Mouse (Mus musculus): ENCODE data around the gene Chst2. TPM values are rescaled to one million over a fixed set of nuclear protein-coding genes. Genes with fewer than 3 reads are reported as not detected.
A peak's percentile ranks its signal among the peaks of the same experiment; 100 is the strongest.

Gene Chst2
- 2.4 and 2.5 TPM in 2 replicates for polyA plus RNA-seq (2016; fragmentation: Nextera tagmentation; extraction: Ambion mirVana)

- Histone ChIP-seq H3K9me3 (replicated peaks) (no peaks in the 10 kb centered on the region), H3K4me2 (peak within 1 kb of the TSS; percentile 95), H3K4me3 (peak within 1 kb of the TSS; percentile 81), H3K27me3 (replicated peaks) (peaks cover 11% of the 10 kb centered on the region), H3K27ac (ENCODE audit: poor library complexity, severe bottlenecking) (peak within 1 kb of the TSS; percentile 49; the same call in 1 of the 2 replicates), H3K9ac (peak within 1 kb of the TSS; percentile 79), H3K4me1 (replicated peaks) (peaks cover 14% of the 10 kb centered on the region), H3K36me3 (no peaks in the 10 kb centered on the region)
- WGBS = under 1% methylated on average over 101 of the region's 102 CpGs
- ATAC-seq (ENCODE audit: insufficient number of reproducible peaks, low FRiP score) = peak; percentile 89
These were observed at the start of gene Chst2 for GRCm38 (mm10) chr9:95406571-95407561. TSS of gene Chst2 (minus strand) at chr9:95406722.

DNA sequence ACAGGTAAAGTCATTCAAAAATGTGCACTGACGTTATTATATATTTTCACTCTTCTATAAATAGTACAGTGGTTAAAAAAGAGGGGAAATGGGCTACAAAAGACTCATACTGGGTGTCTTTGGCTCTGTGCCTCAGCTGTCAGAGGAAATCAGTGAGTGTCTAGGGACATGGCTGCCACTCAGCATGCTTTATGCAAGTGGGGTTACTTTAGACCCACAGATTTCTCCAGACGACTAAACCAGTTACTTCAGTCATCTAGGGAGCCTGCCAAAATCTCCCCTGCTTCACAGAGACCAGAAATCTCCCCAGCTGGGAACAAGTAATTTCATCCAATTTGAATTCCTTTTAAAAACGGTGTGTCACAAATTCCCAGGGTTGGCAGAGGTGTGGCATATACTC, 45.4 kb upstream of the Chst2 start:
- no peak for ATAC-seq (ENCODE audit: insufficient number of reproducible peaks, low FRiP score)
- Histone ChIP-seq H3K27ac (ENCODE audit: poor library complexity, severe bottlenecking) (no peak overlapping the region), H3K4me2 (no peak overlapping the region), H3K27me3 (replicated peaks) (no peaks in the 10 kb centered on the region), H3K9ac (no peak overlapping the region), H3K4me1 (replicated peaks) (peaks cover 13% of the 10 kb centered on the region), H3K4me3 (no peak overlapping the region), H3K9me3 (replicated peaks) (no peaks in the 10 kb centered on the region), H3K36me3 (peaks cover 13% of the 10 kb centered on the region)
- 67% methylated on average over 3 of the region's 3 CpGs for WGBS

- H3K4me1 ChIP-seq (replicated peaks) = peaks cover 17% of the 10 kb centered on the region
- H3K9ac ChIP-seq = no peak overlapping the region
- H3K4me2 ChIP-seq = no peak overlapping the region
- H3K36me3 ChIP-seq = no peaks in the 10 kb centered on the region
- H3K9me3 ChIP-seq (replicated peaks) = no peaks in the 10 kb centered on the region; the same call in 1 of the 2 replicates
- no peak overlapping the region for H3K4me3 ChIP-seq
- 62% methylated on average over 8 of the region's 8 CpGs for WGBS
- no peaks in the 10 kb centered on the region for H3K27me3 ChIP-seq (replicated peaks)
- ATAC-seq (ENCODE audit: insufficient number of reproducible peaks, low FRiP score) = no peak
- H3K27ac ChIP-seq (ENCODE audit: poor library complexity, severe bottlenecking) = no peak overlapping the region; the same call in 1 of the 2 replicates
These were observed 44.1 kb upstream of the Chst2 start for GRCm38 (mm10) chr9:95450586-95450985.

GRCm38 (mm10) chr9:95442321-95442731, 35.8 kb upstream of the Chst2 start:
- Histone ChIP-seq H3K9ac (peak overlapping the region; percentile 44), H3K27ac (ENCODE audit: poor library complexity, severe bottlenecking) (no peak overlapping the region), H3K27me3 (replicated peaks) (no peaks in the 10 kb centered on the region), H3K36me3 (no peaks in the 10 kb centered on the region), H3K9me3 (replicated peaks) (no peaks in the 10 kb centered on the region; the same call in 1 of the 2 replicates), H3K4me2 (peak overlapping the region; percentile 67), H3K4me1 (replicated peaks) (peaks cover 18% of the 10 kb centered on the region; the same call in 1 of the 2 replicates), H3K4me3 (peak overlapping the region; percentile 31)
- ATAC-seq (ENCODE audit: insufficient number of reproducible peaks, low FRiP score) = no peak
- WGBS = 7% methylated on average over 13 of the region's 13 CpGs

DNA sequence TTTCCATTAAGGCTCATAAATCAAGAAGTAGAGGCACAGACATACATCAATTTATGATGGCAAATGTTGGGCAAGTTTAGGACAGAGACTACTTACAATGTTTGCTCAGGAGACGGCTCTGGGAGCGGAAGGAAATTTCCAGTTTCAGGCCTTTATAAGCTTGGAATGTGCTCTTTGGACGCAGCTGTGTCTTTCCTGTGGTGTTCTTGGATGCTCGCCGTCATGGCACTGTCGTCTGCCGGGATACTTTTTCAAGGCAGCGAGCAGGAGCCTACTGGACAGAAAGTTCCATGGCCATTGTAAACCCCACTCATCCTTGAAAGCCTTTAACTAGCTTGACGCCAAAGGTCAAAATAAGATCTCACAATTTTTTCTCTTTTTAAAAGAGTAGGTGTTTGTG, 31.4 kb upstream of the Chst2 start:
- H3K27ac ChIP-seq (ENCODE audit: poor library complexity, severe bottlenecking) = no peak overlapping the region
- WGBS = 88% methylated on average over 9 of the region's 9 CpGs
- H3K9me3 ChIP-seq (replicated peaks) = no peaks in the 10 kb centered on the region
- H3K4me3 ChIP-seq = no peak overlapping the region
- ATAC-seq (ENCODE audit: insufficient number of reproducible peaks, low FRiP score) = no peak
- H3K4me2 ChIP-seq = no peak overlapping the region
- H3K36me3 ChIP-seq = no peaks in the 10 kb centered on the region
- H3K27me3 ChIP-seq (replicated peaks) = no peaks in the 10 kb centered on the region
- H3K4me1 ChIP-seq (replicated peaks) = peaks cover 17% of the 10 kb centered on the region; the same call in 1 of the 2 replicates
- no peak overlapping the region for H3K9ac ChIP-seq

- Histone ChIP-seq H3K27me3 (replicated peaks) (no peaks in the 10 kb centered on the region), H3K9ac (no peak overlapping the region), H3K4me3 (no peak overlapping the region), H3K9me3 (replicated peaks) (no peaks in the 10 kb centered on the region), H3K4me1 (replicated peaks) (peaks cover 5% of the 10 kb centered on the region; the same call in 1 of the 2 replicates), H3K27ac (ENCODE audit: poor library complexity, severe bottlenecking) (no peak overlapping the region), H3K4me2 (no peak overlapping the region), H3K36me3 (no peaks in the 10 kb centered on the region)
- no peak for ATAC-seq (ENCODE audit: insufficient number of reproducible peaks, low FRiP score)
- WGBS = 67% methylated on average over 4 of the region's 4 CpGs
These were observed 29.7 kb upstream of the Chst2 start for GRCm38 (mm10) chr9:95436294-95436613.

GRCm38 (mm10) chr9:95435506-95436293, 29.2 kb upstream of the Chst2 start:
- no peaks in the 10 kb centered on the region for H3K9me3 ChIP-seq (replicated peaks)
- H3K9ac ChIP-seq = no peak overlapping the region
- H3K4me2 ChIP-seq = no peak overlapping the region
- ATAC-seq (ENCODE audit: insufficient number of reproducible peaks, low FRiP score) = no peak
- H3K27ac ChIP-seq (ENCODE audit: poor library complexity, severe bottlenecking) = no peak overlapping the region
- H3K4me3 ChIP-seq = no peak overlapping the region
- no peaks in the 10 kb centered on the region for H3K27me3 ChIP-seq (replicated peaks)
- 70% methylated on average over 20 of the region's 20 CpGs for WGBS
- peaks cover 5% of the 10 kb centered on the region; the same call in 1 of the 2 replicates for H3K4me1 ChIP-seq (replicated peaks)
- no peaks in the 10 kb centered on the region for H3K36me3 ChIP-seq

DNA sequence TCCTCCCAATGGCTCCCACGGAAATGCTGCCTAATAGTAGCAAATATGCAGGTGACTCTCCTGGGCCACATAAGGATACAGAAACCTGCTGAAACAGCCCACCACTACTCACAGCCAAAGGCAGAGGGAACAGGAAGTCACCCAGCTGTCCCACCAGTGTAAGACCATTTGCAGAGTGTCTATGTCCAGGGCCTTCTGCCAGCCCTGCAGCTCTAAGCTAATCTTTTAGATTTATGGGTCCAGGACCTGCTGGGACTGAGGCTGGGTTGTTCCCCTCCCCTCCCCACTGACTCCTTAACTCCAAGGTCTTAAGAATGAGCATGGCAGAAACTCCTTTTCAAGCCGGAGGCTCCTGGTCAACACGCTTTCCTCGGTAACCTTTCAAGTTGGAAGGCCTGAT, 21.8 kb upstream of the Chst2 start:
- H3K36me3 ChIP-seq = no peaks in the 10 kb centered on the region
- no peaks in the 10 kb centered on the region for H3K27me3 ChIP-seq (replicated peaks)
- no peak overlapping the region for H3K4me2 ChIP-seq
- no peak overlapping the region for H3K4me3 ChIP-seq
- no peak overlapping the region for H3K27ac ChIP-seq (ENCODE audit: poor library complexity, severe bottlenecking)
- no peaks in the 10 kb centered on the region for H3K4me1 ChIP-seq (replicated peaks)
- ATAC-seq (ENCODE audit: insufficient number of reproducible peaks, low FRiP score) = no peak
- 77% methylated on average over 4 of the region's 4 CpGs for WGBS
- H3K9ac ChIP-seq = no peak overlapping the region
- H3K9me3 ChIP-seq (replicated peaks) = peaks cover 4% of the 10 kb centered on the region; the same call in 1 of the 2 replicates

GRCm38 (mm10) chr9:95413911-95414310, 7.4 kb upstream of the Chst2 start:
- no peak for ATAC-seq (ENCODE audit: insufficient number of reproducible peaks, low FRiP score)
- H3K27me3 ChIP-seq (replicated peaks) = 0 out of 2 replicates have a peak, but pooled peaks cover 2% of the 10 kb centered on the region
- no peaks in the 10 kb centered on the region; the same call in 1 of the 2 replicates for H3K9me3 ChIP-seq (replicated peaks)
- no peak overlapping the region for H3K4me2 ChIP-seq
- no peaks in the 10 kb centered on the region for H3K4me1 ChIP-seq (replicated peaks)
- H3K4me3 ChIP-seq = no peak overlapping the region
- H3K27ac ChIP-seq (ENCODE audit: poor library complexity, severe bottlenecking) = no peak overlapping the region
- no peaks in the 10 kb centered on the region for H3K36me3 ChIP-seq
- no peak overlapping the region for H3K9ac ChIP-seq

- no peaks in the 10 kb centered on the region; the same call in 1 of the 2 replicates for H3K9me3 ChIP-seq (replicated peaks)
- WGBS = 85% methylated on average over 4 of the region's 4 CpGs
These were observed 5.5 kb upstream of the Chst2 start for GRCm38 (mm10) chr9:95412047-95412446.

More at GRCm38 (mm10) chr9:95412047-95412446, 5.5 kb upstream of the Chst2 start:
- H3K4me3 ChIP-seq = no peak overlapping the region
- H3K4me2 ChIP-seq = no peak overlapping the region
- H3K9ac ChIP-seq = no peak overlapping the region
- no peak for ATAC-seq (ENCODE audit: insufficient number of reproducible peaks, low FRiP score)
- no peaks in the 10 kb centered on the region for H3K36me3 ChIP-seq
- H3K27ac ChIP-seq (ENCODE audit: poor library complexity, severe bottlenecking) = no peak overlapping the region
- 0 out of 2 replicates have a peak, but pooled peaks cover 7% of the 10 kb centered on the region for H3K4me1 ChIP-seq (replicated peaks)
- H3K27me3 ChIP-seq (replicated peaks) = 0 out of 2 replicates have a peak, but pooled peaks cover 2% of the 10 kb centered on the region
